Mouse (Mus musculus) liver, adult 2 months (tissue): ENCODE measurements around the gene Exoc3l4.

Experiments used
- CTCF ChIP-seq: fragments of 200-500 bp; IDR thresholded peaks from 2 replicates; pipeline ENCODE4 v1.5.1; 2011; ENCODE audit warnings: low read depth, low read length, control low read depth
- POLR2A ChIP-seq: fragments of 200-500 bp; IDR thresholded peaks from 2 replicates; pipeline ENCODE4 v1.6.1; 2011; ENCODE audit warnings: low read length, control low read depth; ENCODE audit not compliant: insufficient read depth; ENCODE audit errors: extremely low read depth

DNA sequence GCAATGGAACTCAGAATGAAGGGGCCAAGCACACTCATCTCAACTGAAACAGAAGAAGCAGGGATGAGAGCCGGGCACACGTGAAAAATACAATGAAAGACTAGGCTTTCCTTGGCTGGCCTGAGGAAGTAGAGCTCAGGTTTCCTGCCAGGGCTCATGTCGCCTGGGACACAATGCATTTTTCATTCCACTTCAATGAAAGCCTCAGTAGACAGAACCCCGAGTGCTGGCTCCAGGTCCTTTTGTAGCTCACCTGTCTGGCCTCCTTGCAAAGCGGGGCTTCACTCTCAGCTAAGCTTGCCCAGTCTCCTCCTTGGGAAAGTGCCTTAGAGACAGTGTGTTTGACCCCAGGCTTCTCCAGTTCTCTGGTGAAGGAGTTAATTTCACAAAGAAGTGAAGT lies 62.1 kb downstream of the Exoc3l4 start:
- TF ChIP-seq CTCF (no peak), POLR2A (no peak)
